Mouse (Mus musculus) forebrain, embryonic 16.5 days (tissue): Measurements from ENCODE around the gene Trim71. TPM values are rescaled to one million over a fixed set of nuclear protein-coding genes. Genes with fewer than 3 reads are reported as not detected.

Experiments used
- polyA plus RNA-seq: library from polyadenylated mRNA; unstranded; fragments of >200 nt; fragmentation: Nextera tagmentation; extraction: Ambion mirVana; gene quantifications from 2 replicates; pipeline ENCODE4 v1.2.1, GENCODE M21; 2015

Gene Trim71
- polyA plus RNA-seq, 1 experiment from 2014 or later, result 0.13 TPM

Other genes with a start within 250 kb of the Trim71 start
- not detected in 2 replicates for gene Bcl2a1c, start 234.2 kb downstream of the Trim71 start, polyA plus RNA-seq
- 19.9 and 22.8 TPM in 2 replicates for gene Crtap, start 173.7 kb downstream of the Trim71 start, polyA plus RNA-seq
- 23.3 and 23.4 TPM in 2 replicates for gene Glb1, start 163.3 kb downstream of the Trim71 start, polyA plus RNA-seq
- gene Tmppe, start 163.3 kb downstream of the Trim71 start, polyA plus RNA-seq, result 7.0 and 9.2 TPM in 2 replicates
- gene Ccr4, start 59.5 kb downstream of the Trim71 start, polyA plus RNA-seq, result not detected in 2 replicates
- not detected in 2 replicates for gene C130032M10Rik, start 48.7 kb downstream of the Trim71 start, polyA plus RNA-seq
- 61.2 and 64.0 TPM in 2 replicates for gene Cnot10, start 75.8 kb upstream of the Trim71 start, polyA plus RNA-seq
- 92.9 and 110 TPM in 2 replicates for gene Dync1li1, start 124.4 kb upstream of the Trim71 start, polyA plus RNA-seq
- gene Cmtm6, start 166.7 kb upstream of the Trim71 start, polyA plus RNA-seq, result 23.2 and 30.2 TPM in 2 replicates
- gene Cmtm7, start 217.5 kb upstream of the Trim71 start, polyA plus RNA-seq, result 13.9 and 14.6 TPM in 2 replicates